Comparison of ENCODE assay signal across 8 mouse cellular contexts in the genomic region with DNA sequence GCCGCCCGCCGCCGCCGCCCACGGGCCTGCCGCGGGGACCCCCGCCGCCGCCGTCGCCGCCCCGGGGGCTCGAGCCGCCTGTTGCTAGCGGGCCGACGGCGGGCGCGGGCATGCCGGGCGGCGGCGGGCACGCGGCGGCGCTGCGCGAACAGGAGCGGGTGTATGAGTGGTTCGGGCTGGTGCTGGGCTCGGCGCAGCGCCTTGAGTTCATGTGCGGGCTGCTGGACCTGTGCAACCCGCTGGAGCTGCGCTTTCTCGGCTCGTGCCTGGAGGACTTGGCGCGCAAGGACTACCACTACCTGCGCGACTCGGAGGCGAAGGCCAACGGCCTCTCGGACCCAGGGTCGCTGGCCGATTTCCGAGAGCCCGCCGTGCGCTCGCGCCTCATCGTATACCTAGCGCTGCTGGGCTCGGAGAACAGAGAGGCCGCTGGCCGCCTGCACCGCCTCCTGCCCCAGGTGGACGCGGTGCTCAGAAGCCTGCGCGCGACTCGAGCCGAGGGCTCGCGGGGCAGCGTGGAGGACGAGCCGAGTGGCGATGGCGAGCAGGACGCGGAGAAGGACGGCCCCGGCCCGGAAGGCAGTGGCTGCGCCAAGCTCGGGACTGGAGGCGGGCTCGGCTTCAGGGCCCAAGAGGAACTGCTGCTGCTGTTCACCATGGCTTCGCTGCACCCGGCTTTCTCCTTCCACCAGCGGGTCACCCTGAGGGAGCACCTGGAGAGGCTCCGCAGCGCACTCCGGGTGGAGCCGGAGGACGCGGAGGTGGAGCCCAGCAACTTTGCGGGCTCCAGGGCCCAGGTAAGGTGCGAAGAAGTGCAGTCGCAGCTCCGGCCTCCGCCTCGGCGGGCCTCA. TPM values are rescaled to one million over a fixed set of nuclear protein-coding genes. Genes with fewer than 3 reads are reported as not detected.
A peak's percentile ranks its signal among the peaks of the same experiment; 100 is the strongest.
DNase-seq lines count a peak whose midpoint lies in the region; ATAC-seq and TF ChIP-seq lines count a peak whose summit lies in the region.

No protein-coding gene starts in this region.

- H3K27me3 ChIP-seq in MEL (ENCODE audit: control insufficient read depth in 1 of 2, insufficient read depth in 2 of 2, low read length in 2 of 2): no peaks in the 10 kb centered on the region
- H3K27me3 ChIP-seq in forebrain, embryonic 15.5 days: no peaks in the 10 kb centered on the region
- H3K27me3 ChIP-seq in lung, embryonic 14.5 days (ENCODE audit: insufficient read depth, low read length): no peaks in the 10 kb centered on the region
- no peaks in the 10 kb centered on the region for H3K27me3 ChIP-seq in thymus, adult 2 months (ENCODE audit: control insufficient read depth, insufficient read depth, low read length)

- peaks cover 43% of the 10 kb centered on the region for H3K79me2 ChIP-seq in MEL (ENCODE audit: control insufficient read depth, insufficient read depth, low read length, poor library complexity)

- intact Hi-C loops in heart, postnatal 14 days (cut with DNase I): loop anchor here (10.0 kb wide), 3 partner anchors 184 to 764 kb away; a partner anchor contains a TSS

- under 1% methylated on average over 104 of the region's 104 CpGs for WGBS in forebrain, embryonic 15.5 days
- WGBS in lung, embryonic 14.5 days: under 1% methylated on average over 79 of the region's 104 CpGs
- WGBS in thymus, adult 2 months: 5% methylated on average over 104 of the region's 104 CpGs

- peak overlapping the region; percentile 77 to 94 for H3K4me3 ChIP-seq in MEL (ENCODE audit: control insufficient read depth in 1 of 2, insufficient read depth in 1 of 2, low read depth in 2 of 2, low read length in 2 of 2)
- H3K4me3 ChIP-seq in forebrain, embryonic 15.5 days: peak overlapping the region; percentile 82
- peak overlapping the region; percentile 86 for H3K4me3 ChIP-seq in layer of hippocampus, adult 2 months
- peak overlapping the region; percentile 78 for H3K4me3 ChIP-seq in lung, embryonic 14.5 days (ENCODE audit: low read depth, low read length)
- peak overlapping the region; percentile 86 for H3K4me3 ChIP-seq in thymus, adult 2 months (ENCODE audit: control insufficient read depth, insufficient read depth, low read length)

- H3K36me3 ChIP-seq in MEL (ENCODE audit: control insufficient read depth in 1 of 2, insufficient read depth in 2 of 2, low read length in 2 of 2): peaks cover 0 to 25% of the 10 kb centered on the region in 2 experiments; a peak in 2 of 4 replicates
- H3K36me3 ChIP-seq in forebrain, embryonic 15.5 days: no peaks in the 10 kb centered on the region
- no peaks in the 10 kb centered on the region for H3K36me3 ChIP-seq in lung, embryonic 14.5 days (ENCODE audit: insufficient read depth)
- no peaks in the 10 kb centered on the region for H3K36me3 ChIP-seq in thymus, adult 2 months (ENCODE audit: control insufficient read depth, insufficient read depth, low read length)

- ATAC-seq in cerebellum, adult (ENCODE audit: insufficient number of reproducible peaks, low FRiP score, low TSS enrichment): peak; percentile 18; the same call in 1 of the 2 replicates
- peak; percentile 12 for ATAC-seq in forebrain, embryonic 15.5 days (replicated peaks)
- ATAC-seq in lung, embryonic 14.5 days (ENCODE audit: insufficient read depth): peak; percentile 48
- peak; percentile 27; the same call in 1 of the 2 replicates for ATAC-seq in neutrophil, adult 5-6 weeks (ENCODE audit: extremely low read depth, insufficient number of reproducible peaks, low FRiP score, poor library complexity, severe bottlenecking)

- H3K27ac ChIP-seq in MEL (ENCODE audit: control insufficient read depth, low read depth, low read length): peak overlapping the region; percentile 48
- peak overlapping the region; percentile 96 for H3K27ac ChIP-seq in forebrain, embryonic 15.5 days (replicated peaks)
- peak overlapping the region; percentile 94 for H3K27ac ChIP-seq in layer of hippocampus, adult 2 months
- peak overlapping the region; percentile 96 for H3K27ac ChIP-seq in lung, embryonic 14.5 days (ENCODE audit: low read depth)
- peak overlapping the region; percentile 65; the same call in 1 of the 2 replicates for H3K27ac ChIP-seq in thymus, adult 2 months (ENCODE audit: control insufficient read depth, insufficient read depth, low read length)

- peaks cover 8 to 17% of the 10 kb centered on the region in 2 experiments for H3K4me1 ChIP-seq in MEL (ENCODE audit: control insufficient read depth in 1 of 2, insufficient read depth in 2 of 2, low read length in 2 of 2)
- H3K4me1 ChIP-seq in forebrain, embryonic 15.5 days: peaks cover 34% of the 10 kb centered on the region
- H3K4me1 ChIP-seq in lung, embryonic 14.5 days (ENCODE audit: insufficient read depth): peaks cover 16% of the 10 kb centered on the region
- peaks cover 9% of the 10 kb centered on the region for H3K4me1 ChIP-seq in thymus, adult 2 months (replicated peaks; ENCODE audit: control insufficient read depth, insufficient read depth, low read length)

- peak; percentile 16 to 38; a peak in 1 of 4 replicates for TF ChIP-seq POLR2A in MEL (IDR thresholded peaks at IDR 0.05; ENCODE audit: control insufficient read depth in 1 of 2, insufficient read depth in 1 of 2, low read depth in 1 of 2, low read length in 2 of 2, poor library complexity in 1 of 2)
- TF ChIP-seq POLR2A in thymus, adult 2 months (IDR thresholded peaks at IDR 0.05; ENCODE audit: control insufficient read depth, extremely low read depth, insufficient read depth, low read length, poor library complexity): no peak

- no peaks in the 10 kb centered on the region for H3K9me3 ChIP-seq in MEL (replicated peaks; ENCODE audit: insufficient read depth, low read length)
- H3K9me3 ChIP-seq in forebrain, embryonic 15.5 days: no peaks in the 10 kb centered on the region
- H3K9me3 ChIP-seq in lung, embryonic 14.5 days (ENCODE audit: low read depth, low read length): no peaks in the 10 kb centered on the region

- H3K4me2 ChIP-seq in forebrain, embryonic 15.5 days (replicated peaks): peak overlapping the region; percentile 98
- peak overlapping the region; percentile 99 for H3K4me2 ChIP-seq in lung, embryonic 14.5 days

- TF ChIP-seq EP300 in MEL (IDR thresholded peaks at IDR 0.05; ENCODE audit: low read depth in 1 of 2, low read length in 2 of 2): no peak

- peak; percentile 85 for DNase-seq in MEL (ENCODE audit: low read depth, low spot score)
- peak; percentile 77 to 78 for DNase-seq in heart, postnatal 14 days
- peak; percentile 42 to 54 for DNase-seq in layer of hippocampus, adult 2 months (ENCODE audit: low spot score in 2 of 2)
- peak; percentile 78 for DNase-seq in lung, embryonic 14.5 days
- peak; percentile 67 for DNase-seq in thymus, adult 2 months

- TF ChIP-seq RAD21 in MEL (IDR thresholded peaks at IDR 0.05; ENCODE audit: low read depth, low read length): no peak

- peak overlapping the region; percentile 75 for H3K9ac ChIP-seq in MEL (ENCODE audit: control insufficient read depth, low read depth, low read length, poor library complexity, severe bottlenecking)
- H3K9ac ChIP-seq in forebrain, embryonic 15.5 days (replicated peaks): peak overlapping the region; percentile 67
- peak overlapping the region; percentile 79 for H3K9ac ChIP-seq in lung, embryonic 14.5 days

- TF ChIP-seq CTCF in MEL (IDR thresholded peaks at IDR 0.05 in 2 of 3, conservative IDR thresholded peaks at IDR 0.05 in 1 of 3; ENCODE audit: control insufficient read depth in 1 of 3, insufficient read depth in 1 of 3, low read depth in 2 of 3, low read length in 3 of 3, poor library complexity in 1 of 3, severe bottlenecking in 1 of 3): no peak
- no peak for TF ChIP-seq CTCF in layer of hippocampus, adult 2 months (conservative IDR thresholded peaks at IDR 0.05)
- TF ChIP-seq CTCF in lung, embryonic 14.5 days (IDR thresholded peaks at IDR 0.05; ENCODE audit: low read depth): no peak
- peak; percentile 38; the same call in 1 of the 2 replicates for TF ChIP-seq CTCF in thymus, adult 2 months (IDR thresholded peaks at IDR 0.05; ENCODE audit: borderline replicate concordance, control insufficient read depth, extremely low read depth, insufficient read depth, low read length, poor library complexity)

TF ChIP-seq in MEL, 35 proteins besides CTCF, POLR2A, EP300 and RAD21 (continues in another document):
- TF ChIP-seq NRF1 (IDR thresholded peaks at IDR 0.05; ENCODE audit: insufficient read depth, low read depth, low read length, poor library complexity, severe bottlenecking) (0 out of 2 replicates have a peak, but pooled peaks have one; percentile 9), SIN3A (IDR thresholded peaks at IDR 0.05; ENCODE audit: low read length) (0 out of 2 replicates have a peak, but pooled peaks have one; percentile 12), UBTF (IDR thresholded peaks at IDR 0.05; ENCODE audit: borderline replicate concordance, insufficient read depth, low read depth, low read length) (peak; percentile 95; the same call in 1 of the 2 replicates), ZNF384 (IDR thresholded peaks at IDR 0.05; ENCODE audit: low read depth, low read length) (no peak), CHD2 (IDR thresholded peaks at IDR 0.05; ENCODE audit: low read length) (no peak), SMC3 (IDR thresholded peaks at IDR 0.05; ENCODE audit: low read depth, low read length) (no peak), ZC3H11A (IDR thresholded peaks at IDR 0.05; ENCODE audit: low read depth, low read length) (no peak), MAX (IDR thresholded peaks at IDR 0.05; ENCODE audit: low read length) (peak; percentile 57; the same call in 1 of the 2 replicates), MYB (IDR thresholded peaks at IDR 0.05; ENCODE audit: low read depth, low read length) (no peak), HCFC1 (IDR thresholded peaks at IDR 0.05; ENCODE audit: low read depth, low read length) (no peak), GABPA (IDR thresholded peaks at IDR 0.05; ENCODE audit: low read depth, low read length) (no peak), MAZ (IDR thresholded peaks at IDR 0.05; ENCODE audit: low read depth, low read length) (no peak), MXI1 (IDR thresholded peaks at IDR 0.05; ENCODE audit: low read depth, low read length) (peak; percentile 9), RCOR1 (IDR thresholded peaks at IDR 0.05; ENCODE audit: low read depth, low read length) (no peak), USF2 (IDR thresholded peaks at IDR 0.05; ENCODE audit: borderline replicate concordance in 1 of 2, insufficient read depth in 1 of 2, low read depth in 1 of 2, low read length in 2 of 2) (no peak)

RNA-seq across cellular contexts. Expression of a gene that starts 0.9 kb away (rescaled TPM):
- total RNA-seq in MEL (2012; rRNA removed): 10.3 and 10.5 TPM in 2 replicates
- 10 to 100 TPM; 19.1 to 25.0 TPM for polyA plus RNA-seq in MEL (2012; ENCODE audit: insufficient read depth in 1 of 2, insufficient read length in 2 of 2, low read depth in 1 of 2, low replicate concordance in 2 of 2, missing spikeins in 1 of 2)
- polyA plus RNA-seq in forebrain, embryonic 15.5 days (2015; fragmentation: Nextera tagmentation; extraction: Ambion mirVana): 1.6 and 1.8 TPM in 2 replicates
- 10 to 100 TPM in 1 of 2 experiments, 1 to 10 TPM in 1; 8.6 to 10.4 TPM for total RNA-seq in heart, postnatal 14 days (2021)
- 10 to 100 TPM; 17.7 to 20.0 TPM for total RNA-seq in layer of hippocampus, adult 2 months (2021)
- polyA plus RNA-seq in lung, embryonic 14.5 days (2014; fragmentation: Nextera tagmentation; extraction: Ambion mirVana): 3.1 and 3.2 TPM in 2 replicates
- 56.2 and 64.6 TPM in 2 replicates for total RNA-seq in neutrophil, adult 5-6 weeks (2017)
- polyA plus RNA-seq in thymus, adult 2 months (2012; rRNA removed): 36.5 and 38.2 TPM in 2 replicates

Comparison
In these comparisons a context has a peak if more than half of its experiments do, and no peak if none do; other contexts are left out.
1. Peak in every context shown above with its lines: DNase-seq, ATAC-seq, H3K4me3 ChIP-seq and H3K27ac ChIP-seq.